Mouse (Mus musculus): ENCODE data around the gene Tmcc2.

The Tmcc2 gene

GRCm38 (mm10) chr1:132338027-132338660 lies 52.9 kb downstream of the Tmcc2 start:
- no peak for DNase-seq

DNA sequence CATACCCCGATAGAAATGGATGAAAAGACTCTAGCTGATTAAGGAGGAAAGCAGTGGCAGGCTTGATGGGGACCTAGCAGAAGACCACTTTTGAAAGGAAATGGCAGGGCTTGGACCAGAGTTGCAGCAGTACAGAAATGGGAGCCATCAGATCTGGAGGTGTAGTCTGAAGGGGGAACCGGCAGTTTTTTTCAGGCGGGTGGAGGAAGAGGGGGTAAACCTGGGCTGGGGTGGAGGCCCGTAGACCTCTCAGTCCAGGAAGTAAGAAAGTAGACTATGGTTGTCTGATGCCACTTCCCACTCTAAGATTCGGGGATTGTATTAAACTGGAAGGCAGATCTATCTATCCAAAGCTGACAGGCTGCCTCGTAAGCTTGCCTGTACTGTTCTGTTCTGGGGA lies 54.2 kb downstream of the Tmcc2 start:
- no peak for DNase-seq

DNA sequence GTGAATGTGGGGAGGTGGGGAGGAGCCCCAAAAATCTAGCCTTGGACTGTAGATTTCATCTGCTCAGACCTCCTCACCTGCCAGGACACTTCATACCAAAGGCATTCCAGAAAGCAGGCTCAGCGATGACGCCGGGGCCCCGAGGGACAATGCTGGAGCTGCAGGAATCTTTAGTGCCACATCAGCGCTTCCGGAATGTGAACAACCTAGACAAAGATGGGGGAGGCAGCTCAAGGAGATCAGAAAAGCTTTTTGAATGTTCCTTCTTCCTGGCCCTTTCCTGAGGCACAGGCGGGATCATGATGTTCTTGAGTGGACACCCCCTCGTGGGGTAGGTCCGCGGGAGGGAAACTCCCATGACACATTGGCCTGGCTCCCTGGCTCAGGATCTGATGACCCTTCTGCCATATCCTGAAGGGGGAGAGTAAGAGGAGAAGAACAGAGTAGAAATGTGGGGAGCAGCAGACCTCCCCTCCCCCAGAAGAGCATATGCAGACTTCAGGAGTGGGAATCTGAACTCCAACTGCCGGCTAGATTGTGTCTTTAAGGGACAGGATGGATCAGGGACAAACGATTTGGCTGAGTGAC lies 55.6 kb downstream of the Tmcc2 start:
- peak; percentile 79 for DNase-seq

- no peak for DNase-seq
Measured at GRCm38 (mm10) chr1:132334178-132334801, 56.8 kb downstream of the Tmcc2 start.

DNA sequence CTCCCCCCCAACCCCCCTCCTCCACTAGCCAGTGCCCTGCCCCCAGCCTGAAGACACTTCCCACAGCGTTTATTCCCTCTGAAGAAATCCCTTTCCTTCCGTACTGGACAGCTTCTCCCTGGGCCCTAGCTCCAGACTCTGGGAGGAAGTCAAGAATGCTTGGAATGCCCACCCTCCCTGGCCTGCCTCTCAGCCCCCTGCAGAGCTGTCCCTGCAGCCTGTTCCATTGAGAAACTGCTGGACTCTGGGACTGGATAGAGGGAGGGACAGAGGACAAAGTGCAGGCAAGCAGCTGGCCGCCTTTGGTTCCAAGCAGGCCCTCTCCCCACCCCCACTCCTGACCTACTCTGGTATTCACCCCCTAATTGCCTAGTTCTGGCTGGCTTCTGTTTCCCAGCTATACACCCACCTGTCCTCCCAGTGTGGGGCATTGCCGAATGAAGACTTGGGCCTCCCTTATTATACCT lies 57.4 kb downstream of the Tmcc2 start:
- DNase-seq: peak; percentile 91

GRCm38 (mm10) chr1:132333201-132333600 lies 57.9 kb downstream of the Tmcc2 start:
- no peak for DNase-seq

- DNase-seq: no peak
Measured at GRCm38 (mm10) chr1:132331283-132331682, 59.8 kb downstream of the Tmcc2 start.

- peak; percentile 54 for DNase-seq
Measured at GRCm38 (mm10) chr1:132330397-132330796, 60.7 kb downstream of the Tmcc2 start.

DNA sequence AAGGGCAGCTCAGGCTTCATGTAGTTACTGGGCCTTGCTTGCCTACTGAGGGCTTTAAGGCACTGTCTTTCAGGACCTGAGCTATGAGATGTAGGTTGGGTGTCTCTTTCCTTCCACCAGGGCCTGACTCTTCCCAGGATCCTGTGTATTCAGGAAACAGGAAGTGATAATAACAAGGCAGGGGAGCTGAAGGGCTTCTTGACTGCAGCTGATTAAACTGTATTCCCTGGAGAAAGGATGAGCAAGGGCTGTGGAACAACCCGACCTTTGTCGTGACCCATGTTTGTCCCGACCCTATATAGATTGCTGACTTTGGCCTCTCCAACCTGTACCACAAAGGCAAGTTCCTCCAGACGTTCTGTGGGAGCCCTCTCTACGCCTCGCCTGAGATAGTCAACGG lies 61.4 kb downstream of the Tmcc2 start:
- DNase-seq: no peak

DNA sequence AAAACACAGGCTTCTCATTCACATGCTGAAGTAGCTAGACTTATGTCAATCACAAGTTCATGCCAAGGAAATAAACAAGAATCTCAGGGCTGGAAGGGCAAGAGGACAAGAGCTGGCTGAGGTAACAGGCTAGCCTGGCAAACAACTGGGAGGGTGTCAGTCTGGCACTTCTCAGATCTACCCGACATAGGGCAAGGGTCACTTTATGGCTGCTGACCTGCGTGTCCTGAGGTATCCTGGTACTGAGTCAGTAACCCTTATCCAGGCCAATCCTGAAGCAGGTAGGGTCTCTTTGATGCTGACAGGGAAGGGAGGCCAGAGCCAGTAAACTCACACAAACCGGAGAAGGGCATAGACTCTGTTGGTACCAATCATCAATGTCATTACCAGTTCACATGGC lies 62.5 kb downstream of the Tmcc2 start:
- no peak for DNase-seq

GRCm38 (mm10) chr1:132327477-132327876 lies 63.6 kb downstream of the Tmcc2 start:
- DNase-seq: no peak

DNA sequence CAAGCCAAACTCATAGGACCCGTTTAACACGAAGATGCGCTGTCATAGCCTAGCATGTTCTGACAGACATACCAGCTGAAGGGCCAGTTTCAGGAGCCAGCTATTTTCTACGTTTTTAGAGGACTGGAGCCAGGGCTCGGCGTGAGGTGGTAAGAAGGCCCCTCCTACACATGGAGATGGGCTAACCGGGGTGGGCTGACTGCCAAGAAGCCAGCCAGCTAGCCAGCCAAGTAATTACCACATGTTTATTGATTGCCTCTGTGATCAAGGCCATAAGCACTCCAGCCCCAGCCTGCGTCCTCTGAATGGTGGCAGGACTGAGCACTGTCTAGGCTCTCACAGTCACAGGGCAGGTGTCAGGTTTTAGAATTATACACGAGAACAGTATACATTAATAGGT lies 64.3 kb downstream of the Tmcc2 start:
- peak; percentile 82 for DNase-seq

- DNase-seq: peak; percentile 99
Measured at GRCm38 (mm10) chr1:132322711-132323542, 68.2 kb downstream of the Tmcc2 start.

DNA sequence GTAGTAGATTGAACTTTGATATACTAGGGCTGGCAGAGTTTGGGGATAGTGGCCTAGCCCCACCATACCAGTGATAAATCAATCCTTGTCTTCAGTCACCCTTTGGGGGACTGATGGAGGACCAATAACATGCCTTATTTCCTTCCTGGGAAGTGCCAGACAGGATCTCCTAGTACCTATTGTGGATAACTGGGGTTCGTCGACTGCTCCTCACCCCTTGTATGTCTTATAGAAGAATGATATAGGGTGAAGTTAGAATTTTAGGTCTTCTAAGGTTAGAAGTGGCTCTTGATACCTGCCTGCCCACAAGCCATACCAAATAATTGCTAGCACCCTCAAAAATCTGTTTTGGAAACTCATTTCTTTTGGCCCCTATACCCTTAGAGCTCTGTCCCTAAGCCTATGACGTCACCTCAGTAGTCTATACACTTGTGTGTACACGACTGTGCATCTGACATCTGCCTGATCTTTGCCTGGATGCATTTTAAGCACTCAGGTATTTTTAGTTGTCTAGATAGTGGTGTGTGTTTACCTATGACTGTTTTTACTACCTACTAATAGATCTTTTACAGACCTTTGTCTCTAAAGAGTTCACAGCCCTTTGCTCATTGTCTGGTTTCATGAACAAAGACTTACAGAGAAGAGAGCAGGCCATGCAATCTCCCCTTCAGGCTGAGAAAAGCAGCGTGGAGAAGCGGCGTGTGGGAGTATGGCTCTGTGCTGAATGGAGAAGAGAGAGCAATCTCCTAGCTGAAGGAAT lies 69.1 kb downstream of the Tmcc2 start:
- DNase-seq: no peak

DNA sequence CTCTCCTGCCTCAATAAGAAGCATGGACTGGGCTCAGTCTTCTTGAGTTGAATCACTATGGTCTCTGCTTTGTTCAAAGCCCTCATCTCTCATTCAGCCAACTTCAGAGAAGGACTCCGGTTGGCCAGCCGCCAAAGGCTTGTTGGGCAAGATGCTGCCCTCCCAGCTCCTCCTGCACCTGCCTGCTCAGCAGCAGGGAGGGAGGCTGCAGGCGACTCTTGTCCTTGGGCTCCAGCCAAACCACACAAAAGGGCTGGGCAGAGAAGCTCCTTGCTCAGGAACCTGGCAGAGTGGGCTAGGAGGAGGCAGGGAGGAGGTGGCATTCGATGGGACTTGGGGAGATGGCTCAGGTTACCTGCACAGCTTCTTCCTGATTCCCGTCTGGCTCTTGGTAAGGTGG lies 71.8 kb downstream of the Tmcc2 start:
- peak; percentile 90 for DNase-seq

GRCm38 (mm10) chr1:132317894-132318863 lies 72.9 kb downstream of the Tmcc2 start:
- no peak for DNase-seq

DNA sequence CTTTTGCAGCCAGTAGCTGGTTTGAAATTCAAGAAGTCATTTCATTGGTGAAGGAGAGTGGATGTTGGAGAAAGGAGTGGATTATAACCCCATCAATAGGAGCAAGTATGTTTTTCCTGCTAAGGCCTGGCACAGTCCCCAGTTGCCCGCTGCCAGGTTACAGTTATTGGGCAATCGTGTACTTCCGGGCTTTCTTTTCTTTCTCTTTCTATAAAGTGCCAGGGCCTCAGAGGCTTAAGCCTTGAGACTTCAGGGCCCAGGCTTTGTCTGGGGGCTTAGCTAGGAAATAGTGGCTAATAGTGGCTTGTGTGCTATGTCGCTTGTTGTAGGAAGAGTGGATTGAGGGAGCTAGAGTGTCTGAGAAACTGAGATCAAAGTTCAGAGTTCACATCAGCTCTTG lies 73.7 kb downstream of the Tmcc2 start:
- DNase-seq: no peak

GRCm38 (mm10) chr1:132316625-132316994 lies 74.5 kb downstream of the Tmcc2 start:
- no peak for DNase-seq

DNA sequence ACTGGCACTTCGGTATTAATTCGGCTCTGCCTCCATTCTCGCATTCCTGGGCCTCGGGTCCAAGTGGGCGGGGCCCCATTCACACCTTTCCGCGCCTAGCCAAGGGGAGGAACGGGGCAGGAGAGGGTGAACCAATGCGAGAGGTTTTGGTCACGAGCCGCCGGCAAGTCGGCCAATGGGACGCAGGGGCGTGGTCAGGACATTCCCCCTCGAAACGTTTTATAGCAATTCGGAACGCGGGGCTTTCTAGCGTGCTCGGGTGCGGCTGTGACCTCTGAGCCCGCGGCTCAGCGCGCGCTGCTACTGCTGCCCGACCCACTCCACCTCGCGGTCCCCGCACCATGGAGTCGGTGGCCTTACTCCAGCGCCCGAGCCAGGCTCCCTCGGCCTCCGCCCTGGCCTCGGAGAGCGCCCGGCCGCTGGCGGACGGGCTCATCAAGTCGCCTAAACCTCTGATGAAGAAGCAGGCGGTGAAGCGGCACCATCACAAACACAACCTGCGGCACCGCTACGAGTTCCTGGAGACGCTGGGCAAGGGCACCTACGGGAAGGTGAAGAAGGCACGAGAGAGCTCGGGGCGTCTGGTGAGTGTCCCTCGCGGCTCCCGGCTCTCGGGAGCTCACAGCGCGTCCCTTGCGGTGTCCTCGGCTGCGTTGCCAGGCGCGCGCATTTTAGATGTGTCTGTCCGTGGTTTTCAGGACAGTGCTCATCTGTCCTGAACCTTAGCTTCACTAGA lies 75.0 kb downstream of the Tmcc2 start, which contains the start of gene Nuak2:
Gene Nuak2, plus strand, starts transcription at position 238 of the 736 bp plus-strand sequence.
- peak; percentile 96 for DNase-seq

DNA sequence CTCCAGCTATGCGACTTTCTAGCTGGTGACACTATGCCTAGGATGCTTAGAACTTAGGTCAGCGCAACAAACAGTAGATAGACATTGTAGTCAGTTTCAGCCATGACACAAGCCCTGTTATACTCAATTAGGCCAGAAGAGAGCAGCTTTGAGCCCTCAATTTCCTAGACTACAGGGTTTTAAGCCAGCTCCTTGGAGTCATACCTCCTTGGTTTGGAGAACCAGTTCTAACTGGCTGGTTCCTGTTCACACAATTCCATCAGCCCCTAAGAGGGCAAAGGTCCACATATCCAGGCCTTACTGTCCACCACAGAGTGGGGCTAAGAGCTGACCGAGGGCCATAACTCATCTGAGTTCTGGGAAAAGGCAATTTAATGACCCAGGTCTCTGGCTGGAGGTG lies 78.4 kb downstream of the Tmcc2 start:
- peak; percentile 88 for DNase-seq

GRCm38 (mm10) chr1:132312043-132312442 lies 79.0 kb downstream of the Tmcc2 start:
- peak; percentile 45 for DNase-seq

Data from retina, postnatal 1 day (tissue).